Mouse (Mus musculus) ES-Bruce4 (cell line): ENCODE results near the gene Tbcel.

Source experiments
- CTCF ChIP-seq: IDR thresholded peaks from one replicate; pipeline ENCODE4 v1.8.1; 2011; ENCODE audit warnings: low read depth, low read length
- POLR2A ChIP-seq: IDR thresholded peaks from one replicate; pipeline ENCODE4 v1.8.1; 2011; ENCODE audit warnings: low read length; ENCODE audit not compliant: insufficient read depth

GRCm38 (mm10) chr9:42474244-42474643 is 33.4 kb downstream of the Tbcel start:
- TF ChIP-seq CTCF (no peak), POLR2A (no peak)
